Mouse (Mus musculus) limb, embryonic 14.5 days (tissue): ENCODE measurements around the gene Prcd. TPM values are rescaled to one million over a fixed set of nuclear protein-coding genes. Genes with fewer than 3 reads are reported as not detected.

ENCODE experiments used
- ATAC-seq: fragments of 200-750 bp; cut with Nextera tagmentation; 2 replicates; pipeline ENCODE4 v1.8.0; 2017; ENCODE audit warnings: low read depth, moderate number of reproducible peaks, moderate TSS enrichment; ENCODE audit not compliant: low FRiP score
- DNase-seq: peaks from one replicate; pipeline ENCODE4 v3.0.0-alpha.2; 2015; ENCODE audit warnings: low spot score
- H3K27ac ChIP-seq: fragments of 300-500 bp; sonication (generic); replicated peaks from 2 replicates; pipeline ENCODE4 v1.5.1; 2014; ENCODE audit warnings: low read depth, mild to moderate bottlenecking, low read length, moderate library complexity, mixed read lengths
- H3K27me3 ChIP-seq: fragments of 300-500 bp; sonication (generic); 2 replicates; pipeline ENCODE4 v1.6.1; 2014; ENCODE audit warnings: low read length, mixed read lengths; ENCODE audit not compliant: control insufficient read depth, insufficient read depth
- H3K36me3 ChIP-seq: fragments of 300-500 bp; sonication (generic); 2 replicates; pipeline ENCODE4 v1.6.1; 2014; ENCODE audit warnings: mild to moderate bottlenecking, low read length, moderate library complexity, mixed read lengths; ENCODE audit not compliant: control insufficient read depth, insufficient read depth
- H3K4me1 ChIP-seq: fragments of 300-500 bp; sonication (generic); 2 replicates; pipeline ENCODE4 v1.6.1; 2014; ENCODE audit warnings: antibody characterized with exemption, low read length, mixed read lengths; ENCODE audit not compliant: control insufficient read depth, insufficient read depth
- H3K4me2 ChIP-seq: fragments of 300-500 bp; sonication (generic); replicated peaks from 2 replicates; pipeline ENCODE4 v1.6.1; 2014; ENCODE audit warnings: low read depth, mild to moderate bottlenecking, low read length, moderate library complexity; ENCODE audit not compliant: severe bottlenecking
- H3K4me3 ChIP-seq: fragments of 300-500 bp; sonication (generic); replicated peaks from 2 replicates; pipeline ENCODE4 v1.5.1; 2014; ENCODE audit warnings: low read length
- H3K9ac ChIP-seq: fragments of 300-500 bp; sonication (generic); 2 replicates; pipeline ENCODE4 v1.6.1; 2014; ENCODE audit warnings: mild to moderate bottlenecking, low read depth, low read length, moderate library complexity; ENCODE audit not compliant: severe bottlenecking
- H3K9me3 ChIP-seq: fragments of 300-500 bp; sonication (generic); 2 replicates; pipeline ENCODE4 v1.6.1; 2016; ENCODE audit warnings: low read length; ENCODE audit not compliant: control insufficient read depth
- POLR2A ChIP-seq: fragments of 200-500 bp; IDR thresholded peaks from 2 replicates; pipeline ENCODE4 v1.8.0; 2012; ENCODE audit warnings: inconsistent platforms, mild to moderate bottlenecking, moderate library complexity, borderline replicate concordance; ENCODE audit not compliant: insufficient read depth, insufficient read length; ENCODE audit errors: extremely low read depth
- WGBS: fragments of 180-500 bp; shearing (Covaris S2); extraction: QIAGEN DNeasy Blood & Tissue Kit; methylation state at CpG from one replicate; pipeline ENCODE4 v1.1.7; 2014; 5-methylcytosine and 5-hydroxymethylcytosine counted together
- polyA plus RNA-seq, 2 experiments: library from polyadenylated mRNA; depleted of rRNA in 1 of 2; stranded (reverse) in 1 of 2; unstranded in 1 of 2; fragments of >200 nt; fragmentation: Nextera tagmentation in 1 of 2; extraction: Ambion mirVana in 1 of 2; gene quantifications; 2 replicates each; pipeline versions ENCODE4 v1.2.1 to v1.2.3; 2012 to 2014

The Prcd gene
- polyA plus RNA-seq, 2 experiments: 0.85 to 1.2 TPM

DNA sequence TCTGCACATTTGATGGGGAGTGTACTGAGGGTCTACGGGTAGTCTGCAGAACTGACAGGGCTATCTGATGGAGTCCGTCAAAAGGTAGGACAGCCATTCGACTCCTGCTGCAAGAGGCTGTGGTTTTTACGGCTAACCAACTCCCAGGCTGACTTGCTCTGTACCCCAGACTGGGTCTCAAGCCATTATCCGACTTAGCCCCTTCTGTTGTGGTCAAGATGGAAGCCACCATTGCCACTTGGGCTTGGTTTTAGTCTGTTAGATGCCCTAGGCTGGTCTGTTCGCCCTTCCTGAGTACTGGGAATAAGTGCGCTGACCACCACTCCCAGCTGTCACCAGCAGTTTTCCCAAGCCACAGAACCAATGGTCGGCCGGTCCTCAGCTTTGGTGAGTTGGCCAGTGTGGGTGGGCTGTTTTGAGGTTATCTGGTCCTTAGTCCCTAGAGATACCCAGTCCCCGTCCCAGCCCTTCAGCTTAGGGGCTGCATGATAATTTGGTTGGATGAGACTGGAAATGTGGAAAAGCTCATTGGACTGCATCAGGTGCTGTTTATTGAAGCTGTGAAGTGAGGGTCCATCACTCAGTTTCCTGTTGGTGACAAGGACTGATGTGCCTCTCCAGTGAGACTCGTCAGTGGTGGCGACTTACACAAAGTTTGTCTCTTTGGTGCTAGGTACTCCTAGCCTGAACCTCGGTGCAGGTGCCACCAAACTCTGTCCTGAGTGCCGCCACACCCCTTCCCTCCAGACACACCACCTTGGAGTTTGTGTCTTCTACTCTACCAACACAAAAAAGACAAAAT, 23.0 kb downstream of the Prcd start:
- peaks cover 17% of the 10 kb centered on the region; the same call in 1 of the 2 replicates for H3K4me1 ChIP-seq
- H3K4me2 ChIP-seq: no peak overlapping the region
- no peak overlapping the region for H3K9ac ChIP-seq
- DNase-seq (no peak), ATAC-seq (no peak)
- peaks cover 68% of the 10 kb centered on the region for H3K36me3 ChIP-seq
- no peak overlapping the region for H3K27ac ChIP-seq
- no peaks in the 10 kb centered on the region for H3K9me3 ChIP-seq
- 88% methylated on average over 14 of the region's 14 CpGs for WGBS
- no peaks in the 10 kb centered on the region for H3K27me3 ChIP-seq
- no peak for TF ChIP-seq POLR2A
- H3K4me3 ChIP-seq: no peak overlapping the region

DNA sequence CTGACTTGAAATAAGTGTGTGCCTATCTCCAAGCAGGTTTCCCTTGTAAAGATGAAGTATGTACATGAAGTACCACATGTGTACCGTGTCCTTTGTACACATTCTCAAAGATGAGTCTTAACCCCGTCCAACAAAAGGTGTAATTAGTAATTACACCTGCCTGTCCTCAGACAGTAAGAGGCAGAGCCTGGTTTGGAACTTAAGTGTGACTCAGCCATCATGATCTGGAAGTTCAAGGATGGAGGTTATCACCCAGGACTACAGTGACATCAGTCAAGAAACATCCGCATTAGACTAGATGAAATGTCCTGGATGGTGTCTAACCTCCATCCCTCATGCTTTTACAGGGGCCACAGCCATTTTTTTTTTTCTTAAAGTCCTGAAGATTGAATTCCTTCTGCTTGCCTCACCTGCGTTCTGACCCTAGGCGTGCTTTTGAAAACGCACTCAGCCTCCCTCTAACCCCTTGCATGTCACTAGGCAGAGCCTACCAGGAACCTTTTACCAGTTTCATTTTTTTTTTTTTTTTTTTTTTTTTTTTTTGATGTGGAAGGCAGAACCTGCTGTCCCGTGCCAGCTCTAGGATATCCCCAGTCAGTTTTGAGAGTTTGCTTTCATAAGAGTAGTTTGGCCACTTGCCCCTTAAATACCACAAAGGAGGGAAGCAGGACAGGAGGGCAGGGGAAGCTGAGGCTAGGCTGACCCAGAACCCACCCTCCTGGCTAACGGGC, 24.5 kb downstream of the Prcd start:
- Histone ChIP-seq H3K4me3 (no peak overlapping the region), H3K4me2 (no peak overlapping the region), H3K27me3 (no peaks in the 10 kb centered on the region), H3K4me1 (peaks cover 11% of the 10 kb centered on the region; the same call in 1 of the 2 replicates), H3K9me3 (no peaks in the 10 kb centered on the region), H3K27ac (no peak overlapping the region), H3K36me3 (peaks cover 72% of the 10 kb centered on the region), H3K9ac (no peak overlapping the region)
- DNase-seq (no peak), ATAC-seq (no peak)
- TF ChIP-seq POLR2A: no peak
- 77% methylated on average over 8 of the region's 8 CpGs for WGBS

DNA sequence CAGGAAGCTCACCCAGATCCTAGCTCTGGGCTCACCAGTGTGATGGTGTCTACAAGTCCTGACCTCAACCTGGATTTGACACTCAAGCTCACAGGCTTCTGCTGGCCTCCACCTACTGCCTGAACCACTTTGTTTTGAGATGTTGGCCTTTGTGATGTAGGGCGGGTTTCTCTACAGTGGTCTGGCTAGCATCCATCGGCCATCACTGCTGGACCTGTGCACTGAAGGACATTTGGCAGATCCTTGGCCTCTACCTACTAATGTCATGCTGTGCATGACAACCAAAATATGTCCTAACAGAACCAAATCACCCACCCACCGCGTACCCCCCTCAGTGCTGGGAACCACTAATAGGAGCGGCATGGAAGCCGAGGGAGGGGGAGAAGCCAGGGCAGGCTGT, 25.8 kb downstream of the Prcd start:
- Histone ChIP-seq H3K9me3 (no peaks in the 10 kb centered on the region), H3K27me3 (no peaks in the 10 kb centered on the region), H3K4me1 (0 out of 2 replicates have a peak, but pooled peaks cover 3% of the 10 kb centered on the region), H3K36me3 (peaks cover 69% of the 10 kb centered on the region), H3K4me3 (no peak overlapping the region), H3K4me2 (no peak overlapping the region), H3K27ac (no peak overlapping the region), H3K9ac (no peak overlapping the region)
- no peak for DNase-seq
- no peak for ATAC-seq
- TF ChIP-seq POLR2A: no peak
- 97% methylated on average over 6 of the region's 6 CpGs for WGBS

DNA sequence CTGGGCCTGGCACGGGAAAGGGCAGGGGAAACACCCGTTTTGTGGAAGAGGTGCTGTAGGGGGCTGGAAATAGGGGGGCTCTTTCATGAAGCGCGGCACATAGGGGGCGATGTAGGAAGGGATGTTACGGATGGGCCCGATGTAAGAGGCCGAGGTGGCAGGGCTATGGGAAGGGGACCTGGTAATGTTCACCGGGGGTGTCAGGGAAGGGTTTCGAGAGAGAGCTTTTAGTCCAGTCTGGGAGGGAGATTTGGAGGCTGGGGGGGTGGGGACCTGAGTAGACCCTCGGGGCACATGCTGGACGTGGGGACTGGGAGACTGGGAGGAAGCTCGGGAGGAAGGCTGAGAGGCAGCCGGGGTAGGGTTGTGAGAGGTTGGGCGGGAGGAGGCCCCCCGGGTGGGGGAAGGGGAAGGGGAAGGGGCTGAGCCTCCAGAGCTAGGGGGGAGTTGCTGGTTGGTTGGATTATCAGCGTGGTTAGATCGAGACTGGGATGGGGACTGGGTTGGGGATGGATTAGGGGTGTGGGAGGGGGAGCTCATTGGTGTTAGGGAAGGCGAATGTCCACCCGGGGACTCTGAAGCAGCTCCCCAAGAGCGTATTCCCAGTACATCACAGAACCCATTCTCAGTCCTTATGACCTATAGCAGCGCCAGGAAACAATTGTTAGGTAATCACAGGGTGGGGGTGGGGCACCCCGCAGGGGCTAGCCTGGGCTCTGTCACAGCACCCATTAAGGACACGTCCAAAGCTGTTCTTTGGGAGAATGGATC, 27.2 kb downstream of the Prcd start:
- WGBS: 71% methylated on average over 23 of the region's 24 CpGs
- H3K9ac ChIP-seq: no peak overlapping the region
- H3K4me1 ChIP-seq: no peaks in the 10 kb centered on the region
- no peaks in the 10 kb centered on the region for H3K27me3 ChIP-seq
- no peaks in the 10 kb centered on the region for H3K9me3 ChIP-seq
- no peak overlapping the region for H3K4me3 ChIP-seq
- DNase-seq (no peak), ATAC-seq (no peak)
- no peak for TF ChIP-seq POLR2A
- H3K27ac ChIP-seq: no peak overlapping the region
- peaks cover 69% of the 10 kb centered on the region for H3K36me3 ChIP-seq
- H3K4me2 ChIP-seq: no peak overlapping the region

DNA sequence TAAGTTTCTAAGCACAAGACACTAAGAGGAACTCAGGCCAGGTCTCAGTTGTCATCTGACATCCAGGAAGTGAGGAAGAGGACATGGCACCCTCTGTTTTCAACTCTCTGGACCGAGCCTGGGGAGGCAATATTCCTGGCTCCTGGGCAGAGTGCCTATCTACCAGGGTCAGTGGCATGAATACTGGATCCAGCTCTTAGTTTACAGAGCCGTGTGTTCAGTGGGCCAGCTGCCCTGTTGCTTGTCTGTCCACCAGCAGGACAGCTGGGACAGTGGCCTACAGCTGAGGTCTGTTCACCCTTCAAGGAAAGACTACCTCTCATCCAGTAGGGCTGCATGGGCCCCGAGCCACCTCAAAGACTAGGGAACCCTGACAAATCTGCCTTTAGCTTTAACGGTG, 27.8 kb downstream of the Prcd start:
- Histone ChIP-seq H3K9me3 (no peaks in the 10 kb centered on the region), H3K4me1 (no peaks in the 10 kb centered on the region), H3K27me3 (no peaks in the 10 kb centered on the region), H3K27ac (no peak overlapping the region), H3K36me3 (peaks cover 65% of the 10 kb centered on the region), H3K4me3 (no peak overlapping the region), H3K4me2 (no peak overlapping the region), H3K9ac (no peak overlapping the region)
- no peak for ATAC-seq
- WGBS: 84% methylated on average over 4 of the region's 4 CpGs
- no peak for DNase-seq
- TF ChIP-seq POLR2A: no peak
